Mouse (Mus musculus) layer of hippocampus, adult 11-12 months (tissue): Measurements from ENCODE around the gene Wdr48.

Experiments
- DNase-seq: peaks from one replicate; pipeline ENCODE4 v3.0.0; 2022; ENCODE audit warnings: low spot score

The Wdr48 gene

GRCm38 (mm10) chr9:119970221-119970620 is 75.5 kb downstream of the Wdr48 start:
- no peak for DNase-seq

GRCm38 (mm10) chr9:119970763-119971656 is 76.3 kb downstream of the Wdr48 start:
- no peak for DNase-seq

GRCm38 (mm10) chr9:119972166-119972565 is 77.5 kb downstream of the Wdr48 start:
- no peak for DNase-seq

GRCm38 (mm10) chr9:119972582-119972981 is 77.9 kb downstream of the Wdr48 start:
- DNase-seq, result no peak

GRCm38 (mm10) chr9:119973281-119973680 is 78.6 kb downstream of the Wdr48 start:
- no peak for DNase-seq

- no peak for DNase-seq
These were observed 79.3 kb downstream of the Wdr48 start for GRCm38 (mm10) chr9:119973869-119974520.

GRCm38 (mm10) chr9:119974609-119975008 is 79.9 kb downstream of the Wdr48 start:
- DNase-seq, result no peak

- no peak for DNase-seq
These were observed 80.6 kb downstream of the Wdr48 start for GRCm38 (mm10) chr9:119975286-119975685.
